Mouse (Mus musculus) heart, embryonic 10.5 days (tissue): ENCODE data around the gene Pram1. TPM values are rescaled to one million over a fixed set of nuclear protein-coding genes. Genes with fewer than 3 reads are reported as not detected.

Experiments used
- DNase-seq: peaks from one replicate; pipeline ENCODE4 v3.0.0-alpha.2; 2017; ENCODE audit warnings: low spot score
- H3K27ac ChIP-seq: fragments of 300-500 bp; sonication (generic); 2 replicates; pipeline ENCODE4 v1.5.1; 2016; ENCODE audit warnings: mild to moderate bottlenecking
- H3K27me3 ChIP-seq: fragments of 300-500 bp; sonication (generic); 2 replicates; pipeline ENCODE4 v1.6.1; 2016; ENCODE audit warnings: mild to moderate bottlenecking; ENCODE audit not compliant: poor library complexity, insufficient read depth, severe bottlenecking
- H3K36me3 ChIP-seq: fragments of 300-500 bp; sonication (generic); 2 replicates; pipeline ENCODE4 v1.6.1; 2016; ENCODE audit warnings: mild to moderate bottlenecking, moderate library complexity
- H3K4me1 ChIP-seq: fragments of 300-500 bp; sonication (generic); 2 replicates; pipeline ENCODE4 v1.6.1; 2016; ENCODE audit warnings: mild to moderate bottlenecking
- H3K4me3 ChIP-seq: fragments of 300-500 bp; sonication (generic); 2 replicates; pipeline ENCODE4 v1.5.1; 2016; ENCODE audit warnings: mild to moderate bottlenecking, moderate library complexity
- H3K9me3 ChIP-seq: fragments of 300-500 bp; sonication (generic); 2 replicates; pipeline ENCODE4 v1.6.1; 2016; ENCODE audit warnings: mild to moderate bottlenecking, moderate library complexity
- WGBS: fragments of 180-500 bp; shearing (Covaris S2); methylation state at CpG from one replicate; pipeline ENCODE4 v1.1.7; 2016; 5-methylcytosine and 5-hydroxymethylcytosine counted together
- polyA plus RNA-seq: library from polyadenylated mRNA; unstranded; fragments of >200 nt; fragmentation: Nextera tagmentation; extraction: Ambion mirVana; gene quantifications from 2 replicates; pipeline ENCODE4 v1.2.1, GENCODE M21; 2016

The Pram1 gene
- polyA plus RNA-seq, 1 experiment from 2014 or later = 0.33 TPM

GRCm38 (mm10) chr17:33678771-33679170 is 40.9 kb downstream of the Pram1 start:
- Histone ChIP-seq H3K27ac (no peak overlapping the region), H3K4me3 (no peak overlapping the region), H3K36me3 (peaks cover 27% of the 10 kb centered on the region), H3K27me3 (no peaks in the 10 kb centered on the region), H3K9me3 (no peaks in the 10 kb centered on the region), H3K4me1 (peaks cover 20% of the 10 kb centered on the region)
- DNase-seq = no peak

- no peak overlapping the region for H3K4me3 ChIP-seq
- H3K27me3 ChIP-seq = no peaks in the 10 kb centered on the region
- DNase-seq = no peak
- H3K36me3 ChIP-seq = peaks cover 15% of the 10 kb centered on the region
- H3K27ac ChIP-seq = no peak overlapping the region
- H3K9me3 ChIP-seq = no peaks in the 10 kb centered on the region
- peaks cover 31% of the 10 kb centered on the region for H3K4me1 ChIP-seq
Measured at GRCm38 (mm10) chr17:33681767-33682166, 43.9 kb downstream of the Pram1 start.

DNA sequence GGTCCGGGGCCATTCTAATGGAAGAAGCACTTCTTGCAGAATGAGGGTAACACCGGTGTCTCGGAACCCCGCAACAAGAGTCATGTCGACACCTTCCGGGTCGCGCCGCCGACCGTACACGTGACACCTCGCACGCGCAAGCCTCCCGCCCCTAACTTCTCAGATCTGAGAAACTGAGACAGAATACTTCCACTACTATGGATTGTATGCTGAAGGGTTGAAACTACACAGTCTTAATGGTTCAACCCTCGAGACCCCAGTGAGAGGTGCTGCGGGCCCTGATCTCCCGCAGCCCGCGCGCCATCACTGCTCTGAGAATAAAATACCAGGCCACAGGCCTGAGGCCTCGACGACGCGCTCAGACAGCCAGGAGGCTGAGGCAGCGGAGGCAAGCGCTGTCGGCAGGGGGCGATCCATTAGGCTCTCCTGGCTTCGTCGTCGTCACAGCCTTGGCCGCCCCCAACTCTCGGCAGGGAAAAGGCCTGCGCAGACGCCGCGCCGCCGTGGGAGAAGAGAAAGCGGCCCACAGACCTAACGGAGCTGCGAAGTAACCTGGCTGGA is 46.9 kb downstream of the Pram1 start:
- peak overlapping the region; percentile 88 for H3K4me3 ChIP-seq
- peak overlapping the region; percentile 97 for H3K27ac ChIP-seq
- H3K36me3 ChIP-seq = 0 out of 2 replicates have a peak, but pooled peaks cover 7% of the 10 kb centered on the region
- H3K4me1 ChIP-seq = peaks cover 31% of the 10 kb centered on the region
- no peaks in the 10 kb centered on the region for H3K27me3 ChIP-seq
- H3K9me3 ChIP-seq = no peaks in the 10 kb centered on the region
- under 1% methylated on average over 44 of the region's 44 CpGs for WGBS
- peak; percentile 86 for DNase-seq

GRCm38 (mm10) chr17:33685249-33685653 is 47.4 kb downstream of the Pram1 start:
- under 1% methylated on average over 42 of the region's 42 CpGs for whole genome bisulfite sequencing
- Histone ChIP-seq H3K4me1 (peaks cover 31% of the 10 kb centered on the region), H3K27me3 (no peaks in the 10 kb centered on the region), H3K9me3 (no peaks in the 10 kb centered on the region), H3K4me3 (peak overlapping the region; percentile 88), H3K36me3 (0 out of 2 replicates have a peak, but pooled peaks cover 7% of the 10 kb centered on the region), H3K27ac (peak overlapping the region; percentile 97)
- peak; percentile 99 for DNase-seq

DNA sequence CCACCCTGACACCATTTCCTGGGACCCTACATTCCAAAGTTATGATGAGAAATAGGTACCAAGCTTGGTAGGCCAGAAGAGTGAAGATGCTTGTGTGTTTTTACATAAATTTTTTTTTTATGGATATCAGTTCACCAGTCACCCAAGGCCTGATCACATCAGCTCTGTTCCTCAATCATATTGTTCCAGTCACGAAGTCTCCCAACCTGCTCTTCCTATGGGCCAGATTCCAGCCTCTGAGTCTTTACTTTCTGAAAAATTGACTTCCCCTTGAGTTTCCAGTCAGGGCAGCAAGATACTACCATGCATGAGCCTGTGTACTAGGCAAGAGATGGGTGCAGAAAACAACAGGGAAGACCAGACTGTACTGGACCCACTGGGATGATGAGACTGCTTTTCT is 48.9 kb downstream of the Pram1 start, which contains the start of gene Hnrnpm:
Gene Hnrnpm, minus strand, starts transcription at position 101 of the 400 bp plus-strand sequence.
- DNase-seq = no peak
- peaks cover 11% of the 10 kb centered on the region for H3K36me3 ChIP-seq
- H3K27ac ChIP-seq = peak within 1 kb of the TSS; percentile 97; the same call in 1 of the 2 replicates
- H3K4me3 ChIP-seq = peak within 1 kb of the TSS; percentile 88
- no peaks in the 10 kb centered on the region for H3K27me3 ChIP-seq
- H3K4me1 ChIP-seq = peaks cover 31% of the 10 kb centered on the region
- WGBS = 79% methylated on average over 1 of the region's 1 CpGs
- H3K9me3 ChIP-seq = no peaks in the 10 kb centered on the region

Other genes starting within 250 kb of the Pram1 start
- 8.8 and 13.3 TPM in 2 replicates for gene Zfp101, start 243.4 kb upstream of the Pram1 start, polyA plus RNA-seq
- not detected in 2 replicates for gene Actl9, start 205.2 kb upstream of the Pram1 start, polyA plus RNA-seq
- gene Adamts10, start 113.9 kb upstream of the Pram1 start, polyA plus RNA-seq = 38.9 and 51.2 TPM in 2 replicates
- gene Myo1f, start 82.3 kb upstream of the Pram1 start, polyA plus RNA-seq = 0.74 and 1.4 TPM in 2 replicates
- 28.2 and 32.6 TPM in 2 replicates for gene Zfp414, start 9.0 kb upstream of the Pram1 start, polyA plus RNA-seq
- gene Hnrnpm, start 48.8 kb downstream of the Pram1 start, polyA plus RNA-seq = 281 and 336 TPM in 2 replicates
- gene March2, start 80.6 kb downstream of the Pram1 start, polyA plus RNA-seq = 65.8 and 73.1 TPM in 2 replicates
- 316 and 329 TPM in 2 replicates for gene Rab11b, start 122.5 kb downstream of the Pram1 start, polyA plus RNA-seq
- 7.4 and 19.8 TPM in 2 replicates for gene Angptl4, start 143.8 kb downstream of the Pram1 start, polyA plus RNA-seq
- gene Kank3, start 172.5 kb downstream of the Pram1 start, polyA plus RNA-seq = 37.1 and 47.9 TPM in 2 replicates
- gene Rps28, start 186.5 kb downstream of the Pram1 start, polyA plus RNA-seq = 576 and 657 TPM in 2 replicates
- 482 and 487 TPM in 2 replicates for gene Ndufa7, start 186.5 kb downstream of the Pram1 start, polyA plus RNA-seq
- 61.6 and 75.7 TPM in 2 replicates for gene Cd320, start 205.0 kb downstream of the Pram1 start, polyA plus RNA-seq
- not detected in 2 replicates for gene Gm7029, start 235.8 kb downstream of the Pram1 start, polyA plus RNA-seq